ENCODE assay signal across 8 mouse cellular contexts in the genomic region with DNA sequence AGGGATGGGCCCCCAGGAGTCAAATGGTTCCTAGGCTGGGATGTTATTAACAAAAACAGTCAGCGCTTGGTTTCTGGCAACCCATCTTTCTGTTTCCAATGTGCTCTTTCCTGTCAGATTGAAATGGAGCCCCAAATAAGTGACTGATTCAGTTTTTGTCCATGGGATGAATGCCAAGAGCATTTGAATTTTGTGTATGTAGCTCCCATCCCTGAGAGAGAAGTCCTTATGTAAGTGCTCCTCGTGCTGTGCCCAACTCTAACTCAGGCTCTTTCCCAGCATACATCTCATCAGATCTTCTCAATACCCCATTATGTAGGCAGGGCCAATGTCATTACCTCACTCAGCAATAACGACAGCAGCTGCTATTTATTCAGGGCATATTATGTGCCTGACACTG. TPM values are rescaled to one million over a fixed set of nuclear protein-coding genes. Genes with fewer than 3 reads are reported as not detected.
A peak's percentile ranks its signal among the peaks of the same experiment; 100 is the strongest.
DNase-seq lines count a peak whose midpoint lies in the region; ATAC-seq lines count a peak whose summit lies in the region.

No protein-coding gene starts in this region.

- peaks cover 23% of the 10 kb centered on the region for H3K36me3 ChIP-seq in limb, embryonic 13.5 days

- no peak overlapping the region for H3K27ac ChIP-seq in limb, embryonic 13.5 days

- peaks cover 6% of the 10 kb centered on the region for H3K27me3 ChIP-seq in limb, embryonic 13.5 days

- no peaks in the 10 kb centered on the region for H3K9me3 ChIP-seq in limb, embryonic 13.5 days

- H3K4me3 ChIP-seq in limb, embryonic 13.5 days = peak overlapping the region; percentile 82

- WGBS in limb, embryonic 13.5 days = 62% methylated on average over 3 of the region's 3 CpGs

- peak overlapping the region; percentile 99 for H3K9ac ChIP-seq in limb, embryonic 13.5 days

- H3K4me2 ChIP-seq in limb, embryonic 13.5 days (replicated peaks) = peak overlapping the region; percentile 98

- H3K4me1 ChIP-seq in limb, embryonic 13.5 days = peaks cover 68% of the 10 kb centered on the region

- peak; percentile 62 to 81 for DNase-seq in frontal cortex, adult 2 months (ENCODE audit: extremely low spot score in 1 of 2, low spot score in 1 of 2)
- DNase-seq in frontal cortex, postnatal 25 days (ENCODE audit: low spot score in 2 of 2) = no peak
- peak; percentile 77 for DNase-seq in right cerebral cortex, adult 18-20 months
- no peak for DNase-seq in right cerebral cortex, postnatal 14 days
- no peak for DNase-seq in urinary bladder, postnatal 25 days (ENCODE audit: low spot score)
- DNase-seq in adrenal gland, postnatal 25 days = no peak

- no peak for ATAC-seq in limb, embryonic 13.5 days (ENCODE audit: low FRiP score, low read depth)
- ATAC-seq in megakaryocyte-erythroid progenitor cell, adult 5-6 weeks (replicated peaks; ENCODE audit: low FRiP score, low TSS enrichment, poor library complexity, severe bottlenecking) = no peak

RNA-seq across cellular contexts. Expression of gene Fkrp, which starts 1.2 kb away (rescaled TPM):
- 38.2 and 40.3 TPM in 2 replicates for polyA plus RNA-seq in frontal cortex, adult 2 months (2012; rRNA removed)
- 32.4 and 33.3 TPM in 2 replicates for polyA plus RNA-seq in limb, embryonic 13.5 days (2015; fragmentation: Nextera tagmentation; extraction: Ambion mirVana)
- total RNA-seq in adrenal gland, postnatal 25 days (2021) = 27.5 and 28.2 TPM in 2 replicates
- 14.4 and 21.5 TPM in 2 replicates for total RNA-seq in megakaryocyte-erythroid progenitor cell, adult 5-6 weeks (2014; fragmentation: Nextera tagmentation)
- 8.9 and 15.8 TPM in 2 replicates for total RNA-seq in megakaryocyte-erythroid progenitor cell, adult 5-6 weeks (2017)

RNA-seq across cellular contexts. Expression of gene Strn4, which starts 2.0 kb away (rescaled TPM):
- 262 TPM in 2 replicates for polyA plus RNA-seq in frontal cortex, adult 2 months (2012; rRNA removed)
- polyA plus RNA-seq in limb, embryonic 13.5 days (2015; fragmentation: Nextera tagmentation; extraction: Ambion mirVana) = 117 and 124 TPM in 2 replicates
- total RNA-seq in adrenal gland, postnatal 25 days (2021) = 73.7 and 116 TPM in 2 replicates
- total RNA-seq in megakaryocyte-erythroid progenitor cell, adult 5-6 weeks (2014; fragmentation: Nextera tagmentation) = 62.0 and 66.6 TPM in 2 replicates
- total RNA-seq in megakaryocyte-erythroid progenitor cell, adult 5-6 weeks (2017) = 63.9 and 71.1 TPM in 2 replicates

RNA-seq across cellular contexts. Expression of gene Prkd2, which starts 25.0 kb away (rescaled TPM):
- polyA plus RNA-seq in frontal cortex, adult 2 months (2012; rRNA removed) = 6.4 and 6.7 TPM in 2 replicates
- 20.8 and 20.9 TPM in 2 replicates for polyA plus RNA-seq in limb, embryonic 13.5 days (2015; fragmentation: Nextera tagmentation; extraction: Ambion mirVana)
- 17.5 and 23.9 TPM in 2 replicates for total RNA-seq in adrenal gland, postnatal 25 days (2021)
- 14.2 and 19.8 TPM in 2 replicates for total RNA-seq in megakaryocyte-erythroid progenitor cell, adult 5-6 weeks (2014; fragmentation: Nextera tagmentation)
- 5.2 and 14.9 TPM in 2 replicates for total RNA-seq in megakaryocyte-erythroid progenitor cell, adult 5-6 weeks (2017)

RNA-seq across cellular contexts. Expression of gene Slc1a5, which starts 36.6 kb away (rescaled TPM):
- polyA plus RNA-seq in frontal cortex, adult 2 months (2012; rRNA removed) = 12.6 and 13.4 TPM in 2 replicates
- polyA plus RNA-seq in limb, embryonic 13.5 days (2015; fragmentation: Nextera tagmentation; extraction: Ambion mirVana) = 33.1 and 35.5 TPM in 2 replicates
- 92.7 and 99.0 TPM in 2 replicates for total RNA-seq in adrenal gland, postnatal 25 days (2021)
- 102 and 107 TPM in 2 replicates for total RNA-seq in megakaryocyte-erythroid progenitor cell, adult 5-6 weeks (2014; fragmentation: Nextera tagmentation)
- total RNA-seq in megakaryocyte-erythroid progenitor cell, adult 5-6 weeks (2017) = 31.8 and 36.1 TPM in 2 replicates

RNA-seq across cellular contexts. Expression of gene Dact3, which starts 57.4 kb away (rescaled TPM):
- polyA plus RNA-seq in frontal cortex, adult 2 months (2012; rRNA removed) = 151 and 154 TPM in 2 replicates
- 5.1 and 6.1 TPM in 2 replicates for polyA plus RNA-seq in limb, embryonic 13.5 days (2015; fragmentation: Nextera tagmentation; extraction: Ambion mirVana)
- total RNA-seq in adrenal gland, postnatal 25 days (2021) = 1.8 and 2.8 TPM in 2 replicates
- total RNA-seq in megakaryocyte-erythroid progenitor cell, adult 5-6 weeks (2014; fragmentation: Nextera tagmentation) = 0.27 TPM in 1 of 2 replicates, not detected in the other
- 0.75 TPM in 1 of 2 replicates, not detected in the other for total RNA-seq in megakaryocyte-erythroid progenitor cell, adult 5-6 weeks (2017)

Comparison
In these comparisons a context has a peak if more than half of its experiments do, and no peak if none do; other contexts are left out.
1. DNase-seq: peak in frontal cortex, adult 2 months (2 of 2) and right cerebral cortex, adult 18-20 months (single experiment); none in frontal cortex, postnatal 25 days (0 of 2), right cerebral cortex, postnatal 14 days (single experiment), urinary bladder, postnatal 25 days (single experiment) and adrenal gland, postnatal 25 days (single experiment).